Mouse (Mus musculus): Measurements from ENCODE around the gene Fkbpl. TPM values are rescaled to one million over a fixed set of nuclear protein-coding genes. Genes with fewer than 3 reads are reported as not detected.

The Fkbpl gene
- total RNA-seq, 2 experiments from 2014 or later, result 2.6 TPM; not detected in 1

- no peak for ATAC-seq (replicated peaks; ENCODE audit: low FRiP score, poor library complexity, severe bottlenecking)
These were observed 15.3 kb downstream of the Fkbpl start for GRCm38 (mm10) chr17:34659897-34660214.

DNA sequence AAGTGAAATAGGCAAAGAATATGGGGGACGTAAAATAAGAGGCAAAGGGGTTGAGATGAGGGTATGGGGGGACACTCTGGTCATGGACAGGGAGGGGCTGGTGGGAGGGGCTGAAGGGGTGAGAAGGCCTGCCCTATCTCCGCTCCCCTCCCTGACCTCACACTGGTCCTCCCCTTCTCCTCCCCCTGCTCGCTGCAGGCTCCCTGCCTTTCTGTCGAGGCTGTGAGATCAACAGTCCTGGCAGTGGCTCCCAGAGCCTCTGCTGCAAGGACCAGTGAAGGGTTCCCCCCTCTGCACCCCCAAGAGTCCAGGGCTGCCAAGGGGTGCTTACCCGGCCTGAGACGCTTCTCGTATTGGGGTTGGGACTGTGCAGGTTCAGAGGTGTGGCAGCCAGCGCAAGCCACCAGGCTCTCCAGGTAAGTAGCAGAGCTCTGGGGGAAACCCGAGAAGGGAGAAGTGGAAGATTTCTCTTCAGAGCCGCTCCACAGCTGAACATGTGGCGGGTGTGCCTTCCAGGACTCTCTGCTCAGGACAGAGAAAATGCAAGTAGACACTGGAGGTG, 15.8 kb downstream of the Fkbpl start:
- no peak for ATAC-seq (replicated peaks; ENCODE audit: low FRiP score, poor library complexity, severe bottlenecking)

- ATAC-seq (replicated peaks; ENCODE audit: low FRiP score, poor library complexity, severe bottlenecking), result no peak
These were observed 16.6 kb downstream of the Fkbpl start for GRCm38 (mm10) chr17:34661121-34661591.

- no peak for ATAC-seq (replicated peaks; ENCODE audit: low FRiP score, poor library complexity, severe bottlenecking)
These were observed 17.9 kb downstream of the Fkbpl start for GRCm38 (mm10) chr17:34662468-34662867.

DNA sequence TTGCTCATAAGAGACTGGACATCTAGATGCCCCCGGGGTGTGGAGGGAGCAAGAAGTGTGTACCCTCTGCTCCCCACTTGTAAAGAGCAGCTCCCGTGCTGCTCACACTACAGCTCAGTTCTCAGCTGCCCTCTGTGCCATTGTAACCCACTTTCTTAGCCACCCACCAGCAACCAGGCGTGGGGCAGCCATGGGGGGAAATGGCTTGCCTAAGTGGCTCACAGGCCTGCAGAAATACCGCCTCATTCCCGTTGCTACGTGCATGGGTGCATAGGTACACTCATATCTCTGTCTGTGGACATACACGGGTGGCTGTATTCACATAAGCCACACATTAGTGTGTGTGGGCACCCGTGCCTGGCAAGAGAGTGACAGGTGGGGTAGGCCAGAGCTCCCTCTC, 18.4 kb downstream of the Fkbpl start:
- no peak for ATAC-seq (replicated peaks; ENCODE audit: low FRiP score, poor library complexity, severe bottlenecking)

DNA sequence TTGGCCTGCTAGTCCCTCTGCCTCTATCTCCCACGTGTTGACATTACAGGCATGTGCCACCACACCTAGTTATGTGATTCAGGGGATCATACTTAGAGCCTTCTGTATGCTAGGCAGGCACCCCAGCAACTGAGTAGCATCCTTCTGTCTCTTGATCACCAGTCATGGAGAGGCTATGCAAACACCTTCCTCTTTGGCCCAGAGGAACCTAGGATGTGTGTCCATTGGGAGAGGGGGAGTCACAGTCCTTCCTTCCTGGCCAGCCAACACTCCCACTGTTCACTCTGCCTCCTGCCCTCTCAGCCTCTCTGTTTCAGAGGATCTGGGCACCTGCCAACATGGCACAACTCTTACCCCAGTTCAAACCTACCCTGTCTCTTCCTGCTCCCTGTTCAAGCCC, 19.0 kb downstream of the Fkbpl start:
- no peak for ATAC-seq (replicated peaks; ENCODE audit: low FRiP score, poor library complexity, severe bottlenecking)

GRCm38 (mm10) chr17:34664472-34664871, 19.9 kb downstream of the Fkbpl start:
- no peak for ATAC-seq (replicated peaks; ENCODE audit: low FRiP score, poor library complexity, severe bottlenecking)

DNA sequence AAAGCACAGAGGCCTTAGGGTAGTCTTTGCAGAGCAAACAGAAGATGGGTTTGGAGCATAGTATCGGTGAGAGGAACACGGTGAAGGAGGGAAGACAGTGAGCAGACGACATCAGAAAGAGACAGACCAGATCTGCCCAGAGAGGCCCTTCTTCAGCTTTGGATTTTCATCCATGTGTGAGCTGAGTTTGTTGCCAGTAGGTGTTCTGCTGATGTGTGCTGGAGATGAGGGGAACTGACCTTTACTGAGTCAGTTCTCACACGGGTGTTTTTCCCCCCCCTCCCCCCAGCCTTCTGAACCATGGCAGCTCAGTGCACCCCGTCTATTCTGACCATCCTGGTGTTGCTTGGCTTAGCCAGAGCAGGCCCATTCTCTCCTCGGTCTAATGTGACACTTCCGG, 25.7 kb downstream of the Fkbpl start, which contains the start of gene Tnxb:
TSS of gene Tnxb (plus strand) at position 301 of the 400 bp plus-strand sequence.
- ATAC-seq (replicated peaks; ENCODE audit: low FRiP score, poor library complexity, severe bottlenecking), result no peak

GRCm38 (mm10) chr17:34671151-34672066, 26.8 kb downstream of the Fkbpl start:
- no peak for ATAC-seq (replicated peaks; ENCODE audit: low FRiP score, poor library complexity, severe bottlenecking)

DNA sequence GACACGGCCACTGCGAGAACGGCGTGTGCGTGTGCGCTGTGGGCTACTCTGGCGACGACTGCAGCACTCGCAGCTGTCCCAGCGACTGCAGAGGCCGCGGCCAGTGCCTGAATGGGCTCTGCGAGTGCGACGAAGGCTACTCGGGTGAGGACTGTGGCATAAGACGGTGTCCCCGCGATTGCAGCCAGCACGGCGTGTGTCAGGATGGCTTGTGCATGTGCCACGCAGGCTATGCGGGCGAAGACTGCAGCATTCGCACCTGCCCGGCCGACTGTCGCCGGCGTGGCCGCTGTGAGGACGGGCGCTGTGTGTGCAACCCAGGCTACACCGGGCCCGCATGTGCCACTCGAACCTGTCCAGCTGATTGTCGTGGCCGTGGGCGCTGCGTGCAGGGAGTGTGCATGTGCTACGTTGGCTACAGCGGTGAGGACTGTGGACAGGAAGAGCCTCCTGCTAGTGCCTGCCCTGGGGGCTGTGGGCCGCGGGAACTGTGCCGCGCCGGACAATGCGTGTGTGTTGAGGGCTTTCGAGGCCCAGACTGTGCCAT, 27.8 kb downstream of the Fkbpl start:
- no peak for ATAC-seq (replicated peaks; ENCODE audit: low FRiP score, poor library complexity, severe bottlenecking)

DNA sequence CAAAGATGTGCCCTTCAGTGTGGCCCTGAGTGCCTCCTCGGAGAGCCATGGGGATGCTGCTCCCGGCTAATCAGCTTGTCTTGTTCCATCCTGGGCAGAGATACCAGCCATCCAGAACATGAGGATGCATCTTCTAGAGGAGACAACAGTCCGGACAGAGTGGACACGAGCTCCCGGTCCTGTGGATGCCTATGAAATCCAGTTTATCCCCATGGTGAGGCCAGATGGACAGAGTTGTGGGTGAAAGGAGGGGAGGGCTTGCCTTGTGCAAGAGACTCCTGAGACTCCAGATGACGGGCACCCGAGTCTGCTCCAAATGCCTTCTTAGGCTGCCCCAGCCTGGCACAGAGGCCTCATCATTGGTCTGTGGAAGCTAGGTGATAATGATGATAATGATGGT, 28.6 kb downstream of the Fkbpl start:
- no peak for ATAC-seq (replicated peaks; ENCODE audit: low FRiP score, poor library complexity, severe bottlenecking)

GRCm38 (mm10) chr17:34674524-34675204, 30.1 kb downstream of the Fkbpl start:
- ATAC-seq (replicated peaks; ENCODE audit: low FRiP score, poor library complexity, severe bottlenecking), result no peak

DNA sequence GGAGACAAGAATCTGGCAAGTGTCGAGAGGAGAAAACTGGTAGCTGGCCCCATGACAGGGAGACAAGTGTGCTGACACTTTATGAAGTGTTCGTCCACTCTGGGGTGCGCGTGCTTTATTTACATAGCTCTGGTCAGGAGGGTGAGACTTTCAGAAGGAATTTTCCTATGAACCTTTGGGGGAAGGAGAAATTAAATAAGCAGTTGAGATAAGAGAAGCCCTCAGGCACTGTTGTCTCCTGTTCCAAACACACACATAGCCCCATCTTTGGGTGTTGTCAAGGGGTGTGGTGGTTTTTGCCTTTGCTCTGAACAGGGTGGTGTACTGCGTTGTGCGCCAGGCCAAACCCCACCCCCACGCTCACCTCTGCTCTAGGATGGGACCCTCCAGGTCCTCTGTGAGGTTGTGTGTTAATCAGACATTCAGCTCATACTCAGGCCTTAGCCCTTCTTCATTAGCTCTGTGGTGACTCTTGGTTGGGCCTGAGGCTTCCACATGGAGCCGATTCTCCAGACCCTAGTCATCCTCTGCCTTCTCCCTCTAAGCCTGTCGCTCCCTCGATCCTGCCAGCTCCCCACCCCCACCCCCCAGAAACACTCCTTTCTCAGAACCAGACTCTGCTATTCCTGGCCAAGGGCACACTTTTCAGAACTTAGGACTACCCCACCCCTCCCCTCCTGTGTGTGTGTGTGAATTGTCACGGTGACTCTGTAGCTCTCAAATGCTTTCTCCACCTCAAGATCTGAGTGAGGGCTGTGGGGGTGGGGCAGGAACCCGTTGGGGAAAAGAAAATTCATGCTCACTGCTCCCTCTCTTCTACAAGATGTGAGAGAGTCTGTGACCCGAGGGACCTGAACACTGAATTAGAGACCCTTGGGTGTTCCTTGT, 30.9 kb downstream of the Fkbpl start:
- ATAC-seq (replicated peaks; ENCODE audit: low FRiP score, poor library complexity, severe bottlenecking), result no peak

- no peak for ATAC-seq (replicated peaks; ENCODE audit: low FRiP score, poor library complexity, severe bottlenecking)
These were observed 31.5 kb downstream of the Fkbpl start for GRCm38 (mm10) chr17:34676093-34676460.

DNA sequence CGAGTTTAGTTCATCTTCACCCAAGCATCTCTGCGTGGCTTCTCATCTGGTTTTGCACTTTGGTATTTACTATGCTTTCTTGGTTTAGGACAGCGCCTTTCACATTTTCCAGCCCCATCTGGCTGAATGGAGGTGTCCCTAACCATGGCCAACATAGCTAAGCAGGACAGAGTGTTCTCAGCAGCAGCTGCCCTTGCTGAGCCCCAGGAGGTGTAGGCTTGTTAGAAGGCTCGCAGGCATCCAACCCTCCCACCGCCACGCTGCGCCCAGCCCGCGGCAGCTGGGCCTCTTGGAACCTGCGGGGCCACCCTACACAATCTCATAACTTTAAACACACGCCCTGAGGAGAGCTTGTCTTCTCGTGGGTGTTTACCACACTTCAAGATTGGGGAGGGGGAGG, 32.1 kb downstream of the Fkbpl start:
- no peak for ATAC-seq (replicated peaks; ENCODE audit: low FRiP score, poor library complexity, severe bottlenecking)

DNA sequence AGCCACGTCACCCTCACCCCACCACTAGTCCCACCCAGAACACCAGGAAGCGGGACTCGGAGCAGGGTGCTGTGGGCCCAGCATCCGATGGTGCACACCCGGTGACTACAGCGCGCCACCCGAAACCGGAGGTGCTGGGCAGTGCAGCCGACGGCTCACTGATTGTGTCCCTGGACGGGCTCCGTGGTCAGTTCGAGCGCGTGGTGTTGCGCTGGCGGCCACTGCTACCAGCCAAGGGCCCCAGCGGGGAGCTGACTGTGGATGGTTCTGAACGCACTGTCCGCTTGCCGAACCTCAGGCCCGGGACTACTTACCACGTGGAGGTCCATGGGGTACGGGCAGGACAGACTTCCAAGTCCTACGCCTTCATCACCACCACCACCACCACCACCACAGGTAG, 35.6 kb downstream of the Fkbpl start:
- no peak for ATAC-seq (replicated peaks; ENCODE audit: low FRiP score, poor library complexity, severe bottlenecking)

DNA sequence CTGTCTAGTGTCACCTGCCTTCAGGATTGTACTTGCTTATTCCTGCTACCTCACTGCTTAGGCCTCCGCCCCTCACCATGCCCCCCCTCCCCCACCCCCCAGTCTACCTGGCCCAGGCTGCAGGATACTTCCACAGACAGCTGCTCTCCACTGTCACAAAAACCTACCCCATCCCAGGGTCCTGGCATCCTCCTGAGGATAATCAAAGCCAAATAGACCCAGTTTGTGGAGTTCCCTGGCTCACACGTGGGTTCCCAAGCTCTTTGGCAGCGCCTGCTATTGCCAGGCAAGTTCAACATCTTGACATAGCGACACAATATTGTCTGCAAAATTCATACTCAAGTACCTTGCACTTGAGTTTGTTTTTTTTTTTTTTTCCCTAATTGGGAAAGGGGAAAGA, 36.1 kb downstream of the Fkbpl start:
- no peak for ATAC-seq (replicated peaks; ENCODE audit: low FRiP score, poor library complexity, severe bottlenecking)

DNA sequence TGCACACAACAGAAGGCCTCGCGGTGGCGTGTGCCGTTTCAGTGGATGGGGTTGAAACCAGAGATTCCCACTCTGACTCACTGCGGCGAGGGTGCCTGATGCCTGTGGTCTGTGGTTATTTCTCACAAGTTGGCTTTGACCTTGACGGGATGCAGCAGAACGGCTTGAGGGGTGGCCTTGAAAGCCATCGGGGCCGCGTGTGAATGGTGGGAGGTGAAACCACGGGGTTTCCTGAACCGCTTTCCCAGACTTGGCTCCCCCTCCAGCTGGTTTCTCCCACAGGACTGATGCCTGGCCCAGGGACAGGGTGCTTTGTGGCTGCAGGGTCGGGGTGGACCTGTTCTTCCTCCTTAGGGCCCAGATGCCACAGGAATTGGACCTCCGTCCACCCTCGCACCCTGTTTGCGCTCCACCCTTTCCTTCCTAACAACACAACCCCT, 36.6 kb downstream of the Fkbpl start:
- ATAC-seq (replicated peaks; ENCODE audit: low FRiP score, poor library complexity, severe bottlenecking), result no peak

GRCm38 (mm10) chr17:34681881-34682536, 37.4 kb downstream of the Fkbpl start:
- ATAC-seq (replicated peaks; ENCODE audit: low FRiP score, poor library complexity, severe bottlenecking), result no peak

Data from erythroid progenitor cell, adult 5-6 weeks (primary cell).